ENCODE assay signal across 20 mouse cellular contexts in the genomic region with DNA sequence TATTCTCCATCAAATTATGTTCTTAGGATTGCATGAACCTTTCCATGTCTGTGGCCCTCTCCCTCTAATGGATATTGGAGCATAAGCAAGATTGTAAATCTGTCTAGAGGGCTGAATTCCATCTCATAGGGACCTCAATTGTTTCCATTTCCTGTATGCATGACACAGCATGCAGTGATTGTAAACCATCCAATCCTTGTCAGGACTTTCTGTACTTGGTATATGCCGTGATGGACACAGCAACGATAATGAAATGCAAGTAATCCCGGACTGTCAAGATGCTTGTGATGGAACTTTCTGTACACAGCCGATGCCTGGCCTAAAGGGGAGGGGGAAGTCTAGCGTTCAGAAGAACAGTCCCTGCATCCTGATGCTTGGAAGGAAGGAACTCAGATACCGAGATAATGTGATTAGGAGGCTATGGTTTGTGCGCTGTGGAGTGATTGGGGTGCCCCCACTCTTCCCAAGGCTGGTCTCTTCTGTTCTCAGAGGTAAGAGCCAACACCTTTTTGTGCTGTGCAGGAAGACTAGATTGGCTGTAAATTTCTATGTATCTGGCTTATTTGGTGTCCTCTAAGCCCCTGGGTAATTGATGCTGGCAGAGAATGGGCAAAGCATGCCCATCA.
"Had no signal": no experiment of that assay in that cellular context is flagged by ENCODE, and none has a peak within 500 bp of the region (broad histone marks: within the 10 kb centered on the region; RNA-seq: fewer than 3 reads in every experiment).

No protein-coding gene starts in this region.

- H3K9me3 ChIP-seq: kidney, embryonic 15.5 days; limb, embryonic 10.5 days; limb, embryonic 13.5 days; liver, embryonic 13.5 days; midbrain, embryonic 12.5 days; neural tube, embryonic 13.5 days had no signal

- H3K36me3 ChIP-seq: kidney, embryonic 15.5 days; limb, embryonic 10.5 days; limb, embryonic 13.5 days; liver, embryonic 13.5 days; midbrain, embryonic 12.5 days; neural tube, embryonic 13.5 days had no signal

- H3K27me3 ChIP-seq: kidney, embryonic 15.5 days; limb, embryonic 13.5 days; liver, embryonic 13.5 days; midbrain, embryonic 12.5 days; neural tube, embryonic 13.5 days had no signal

- H3K4me3 ChIP-seq: kidney, embryonic 15.5 days; limb, embryonic 10.5 days; limb, embryonic 13.5 days; liver, embryonic 13.5 days; midbrain, embryonic 12.5 days; myocyte; neural tube, embryonic 13.5 days had no signal

- H3K4me1 ChIP-seq: kidney, embryonic 15.5 days; limb, embryonic 10.5 days; limb, embryonic 13.5 days; liver, embryonic 13.5 days; midbrain, embryonic 12.5 days; neural tube, embryonic 13.5 days had no signal

- H3K27ac ChIP-seq: kidney, embryonic 15.5 days; limb, embryonic 10.5 days; limb, embryonic 13.5 days; liver, embryonic 13.5 days; midbrain, embryonic 12.5 days; neural tube, embryonic 13.5 days; stomach, postnatal 0 days had no signal

- DNase-seq: kidney, adult 2 months; kidney, postnatal 10 days; kidney, postnatal 36 days; liver; liver, embryonic 13.5 days; right cerebral cortex, adult 18-20 months; right cerebral cortex, postnatal 14 days; right cerebral cortex, postnatal 4 days; thymus, adult 2 months; thymus, postnatal 14 days; thymus, postnatal 4 days had no signal

- H3K4me2 ChIP-seq: kidney, embryonic 15.5 days; limb, embryonic 13.5 days; liver, embryonic 13.5 days; midbrain, embryonic 12.5 days; neural tube, embryonic 13.5 days had no signal

- H3K9ac ChIP-seq: kidney, embryonic 15.5 days; limb, embryonic 13.5 days; liver, embryonic 13.5 days; midbrain, embryonic 12.5 days; neural tube, embryonic 13.5 days had no signal

- ATAC-seq: intestine, postnatal 0 days; midbrain, embryonic 16.5 days had no signal
